Mouse (Mus musculus): ENCODE results near the gene Hsp90aa1. TPM values are rescaled to one million over a fixed set of nuclear protein-coding genes. Genes with fewer than 3 reads are reported as not detected.
A peak's percentile ranks its signal among the peaks of the same experiment; 100 is the strongest.
"Not testable (repeated sequence)": the region's sequence is repeated elsewhere in the genome, so short reads cannot be mapped to it uniquely, and the experiment has no call there.

Hsp90aa1 gene
- total RNA-seq, 2 experiments from 2014 or later = 254 to 257 TPM

DNA sequence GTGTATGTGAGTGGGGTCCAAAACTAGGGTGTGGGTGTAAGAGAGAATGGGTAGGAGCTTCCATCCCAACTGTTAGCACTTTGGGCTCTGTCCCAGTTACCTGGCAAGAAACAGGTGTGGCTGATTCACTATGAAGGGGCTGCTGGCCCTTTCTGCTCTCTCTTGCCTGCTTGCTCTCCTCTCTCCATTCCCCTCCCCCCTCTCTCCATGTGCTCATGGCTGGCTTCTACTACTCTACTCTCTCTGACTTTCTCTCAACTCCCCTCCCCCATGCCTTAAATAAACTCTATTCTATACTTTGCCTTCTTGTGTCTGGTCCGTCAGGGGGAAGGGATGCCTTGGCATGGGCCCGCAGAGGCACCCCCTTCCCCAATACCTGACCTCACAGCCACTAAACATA lies 1.8 kb downstream of the Hsp90aa1 start:
- no peak for ATAC-seq (replicated peaks; ENCODE audit: low FRiP score, poor library complexity, severe bottlenecking)

DNA sequence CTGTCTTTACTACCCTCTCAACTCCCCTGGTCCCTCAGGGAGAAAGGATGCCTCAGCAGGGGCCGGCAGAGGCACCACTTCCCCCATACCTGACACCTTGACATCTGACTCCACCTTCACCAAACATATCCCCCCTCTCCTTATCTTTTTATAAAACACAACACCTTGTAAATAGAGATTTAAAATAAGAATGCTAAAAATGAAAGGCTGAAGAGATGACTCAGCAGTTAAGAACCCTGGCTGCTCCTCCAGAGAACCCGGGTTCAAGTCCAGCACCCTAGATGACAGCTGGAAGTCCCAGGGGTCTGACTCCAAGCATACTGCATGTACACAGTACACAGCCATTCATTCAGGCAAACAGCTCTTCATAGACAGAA lies 3.4 kb downstream of the Hsp90aa1 start:
- ATAC-seq (replicated peaks; ENCODE audit: low FRiP score, poor library complexity, severe bottlenecking) = no peak

DNA sequence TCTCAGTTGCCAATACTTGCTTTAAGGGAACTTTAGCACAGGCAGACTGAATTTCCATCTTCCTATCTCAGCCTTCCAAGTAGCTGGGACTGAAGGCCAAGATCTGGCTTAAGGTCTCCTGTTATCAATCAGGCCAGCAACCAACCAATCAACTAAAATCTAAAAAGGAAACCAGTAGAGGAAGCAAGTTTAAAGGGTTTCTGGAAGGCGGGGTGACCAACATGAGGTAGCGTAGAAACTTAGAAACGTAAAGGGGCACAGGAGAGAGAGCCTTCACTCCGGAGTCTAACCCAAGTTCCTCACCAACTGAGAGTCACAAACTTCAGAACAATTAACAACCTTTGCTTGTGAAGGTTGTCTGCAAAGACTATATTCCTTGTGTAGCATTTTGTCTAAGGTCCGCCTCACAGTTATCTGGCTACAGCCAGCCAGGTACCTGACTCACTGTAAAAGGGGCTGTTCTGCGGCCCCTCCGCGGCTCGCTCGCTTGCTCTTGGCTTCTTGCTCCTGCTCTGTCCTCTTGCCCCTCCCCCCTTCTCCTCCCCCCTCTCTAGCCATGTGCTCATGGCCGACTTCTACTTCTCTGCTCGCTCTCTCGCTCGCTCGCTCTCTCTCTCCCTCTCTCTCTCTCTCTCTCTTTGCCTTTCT lies 3.9 kb downstream of the Hsp90aa1 start:
- ATAC-seq (replicated peaks; ENCODE audit: low FRiP score, poor library complexity, severe bottlenecking) = no peak

DNA sequence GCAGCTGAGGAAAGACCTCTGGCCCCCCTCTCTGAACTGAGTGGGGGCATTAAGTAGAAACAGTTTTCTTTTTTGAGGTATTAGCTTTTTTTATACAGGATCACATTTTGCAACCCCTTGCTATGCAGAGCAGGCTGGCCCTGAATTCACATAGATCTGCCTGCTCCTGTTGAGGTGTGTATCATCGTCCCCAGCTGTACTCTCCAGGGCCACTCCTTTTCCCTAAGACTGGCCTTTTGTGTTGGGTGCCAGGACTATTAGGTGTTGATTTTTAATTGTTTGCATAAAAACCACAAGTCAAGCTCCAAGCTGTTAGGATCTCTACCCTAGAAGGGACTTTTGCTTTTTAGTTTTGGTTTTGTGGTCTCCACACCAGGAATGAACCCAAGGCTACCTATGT lies 4.4 kb downstream of the Hsp90aa1 start:
- ATAC-seq (replicated peaks; ENCODE audit: low FRiP score, poor library complexity, severe bottlenecking) = no peak

DNA sequence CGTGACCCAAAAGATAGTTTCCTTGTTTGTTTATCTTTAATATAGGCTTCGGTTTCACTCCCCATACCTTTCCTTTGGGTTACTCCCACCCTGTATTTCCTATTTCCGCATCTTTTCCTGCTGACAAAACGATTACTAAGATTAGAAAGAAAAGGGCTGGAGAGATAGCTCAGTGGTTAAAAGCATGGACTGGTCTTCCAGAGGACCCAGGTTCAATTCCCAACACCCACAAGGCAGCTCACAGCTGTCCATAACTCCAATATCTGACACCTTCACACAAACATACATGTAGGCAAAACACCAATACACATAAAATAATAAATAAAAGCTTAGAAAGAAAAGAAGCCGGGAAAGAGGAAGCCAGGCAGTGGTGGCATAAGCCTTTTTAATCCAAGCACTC lies 5.1 kb downstream of the Hsp90aa1 start:
- no peak for ATAC-seq (replicated peaks; ENCODE audit: low FRiP score, poor library complexity, severe bottlenecking)

DNA sequence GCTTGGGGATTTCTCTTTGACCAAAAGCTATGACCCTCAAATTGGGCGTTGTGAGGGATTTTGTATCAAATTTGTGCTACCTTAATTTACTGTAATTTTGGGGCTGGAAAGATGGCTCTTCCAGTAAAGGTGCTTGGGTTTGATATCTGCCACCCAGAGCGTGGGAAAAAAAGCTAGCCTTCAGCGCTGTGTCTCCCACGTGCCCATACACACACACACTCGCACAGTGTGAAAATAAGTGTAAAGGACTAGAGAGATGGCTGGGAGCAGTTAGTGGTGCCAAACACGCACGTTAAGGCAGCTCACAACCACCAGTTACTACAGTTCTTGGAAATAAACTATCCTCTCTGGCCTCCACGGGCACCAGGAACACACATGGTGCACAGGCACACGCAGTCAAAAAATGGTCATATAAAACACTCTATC lies 5.5 kb downstream of the Hsp90aa1 start:
- no peak for ATAC-seq (replicated peaks; ENCODE audit: low FRiP score, poor library complexity, severe bottlenecking)

DNA sequence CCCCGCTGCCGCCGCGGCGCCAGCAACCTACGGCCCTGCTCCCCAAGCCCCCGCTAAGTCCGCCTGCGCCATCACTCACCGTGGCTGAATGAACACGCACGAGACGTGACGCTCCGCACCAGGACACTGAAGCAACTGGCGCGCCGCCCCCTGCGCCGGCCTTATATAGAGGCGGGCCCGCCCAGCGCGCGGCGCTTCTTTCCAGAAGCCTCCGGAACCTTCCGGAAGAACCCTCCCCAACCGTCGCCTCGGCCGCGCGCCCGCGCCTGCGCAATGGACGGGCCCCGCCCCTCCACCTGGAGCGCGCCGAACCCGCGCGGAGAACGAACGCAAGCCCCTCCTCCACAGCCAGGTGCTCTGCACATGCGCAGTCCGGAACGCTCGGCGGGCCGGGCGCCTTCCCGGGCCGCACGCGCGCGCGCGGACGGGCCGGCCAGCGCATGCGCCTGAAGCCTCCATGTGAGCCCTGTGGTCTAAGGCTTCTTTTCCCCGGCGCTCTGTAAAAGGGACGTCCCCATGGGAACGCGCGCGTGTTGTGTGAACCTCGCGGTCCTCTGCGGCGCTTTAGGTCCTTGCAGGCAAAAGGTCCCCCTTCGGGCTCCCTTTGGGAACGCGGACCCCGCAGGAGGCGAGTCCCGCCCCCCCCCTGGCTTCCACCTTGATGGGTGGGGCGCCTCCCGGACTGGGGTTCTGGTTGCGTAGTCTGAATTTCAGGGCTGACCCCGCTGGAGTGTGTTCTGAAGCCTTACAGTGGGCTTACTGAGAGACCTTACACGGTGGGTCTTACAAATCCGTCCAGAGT lies 6.2 kb downstream of the Hsp90aa1 start:
- ATAC-seq (replicated peaks; ENCODE audit: low FRiP score, poor library complexity, severe bottlenecking) = peak; percentile 80

DNA sequence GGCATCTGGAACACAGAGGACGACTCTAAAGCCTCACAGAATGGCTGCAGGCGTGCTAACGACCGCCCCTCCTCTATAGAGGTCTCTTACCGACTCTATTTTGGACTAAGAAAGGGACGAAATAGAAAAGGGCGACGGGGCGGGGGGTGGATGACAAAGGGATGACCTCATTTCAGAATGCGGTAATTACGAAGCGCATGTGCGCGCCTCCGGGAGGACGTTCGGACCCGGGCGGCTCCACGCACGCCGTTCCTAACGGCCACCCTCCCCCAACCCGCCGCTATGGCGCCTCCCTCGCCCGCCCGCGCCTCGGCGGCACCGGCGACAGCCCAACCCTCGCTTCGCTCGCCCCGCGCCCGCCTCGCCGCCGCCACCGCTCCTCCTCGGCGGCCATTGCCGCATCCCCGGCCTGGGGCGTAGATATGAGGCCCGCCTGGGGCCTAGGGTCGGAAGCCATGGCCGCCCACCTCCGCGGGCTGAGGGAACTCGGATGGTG lies 6.8 kb downstream of the Hsp90aa1 start:
- ATAC-seq (replicated peaks; ENCODE audit: low FRiP score, poor library complexity, severe bottlenecking) = 0 out of 2 replicates have a peak, but pooled peaks have one; percentile 22

DNA sequence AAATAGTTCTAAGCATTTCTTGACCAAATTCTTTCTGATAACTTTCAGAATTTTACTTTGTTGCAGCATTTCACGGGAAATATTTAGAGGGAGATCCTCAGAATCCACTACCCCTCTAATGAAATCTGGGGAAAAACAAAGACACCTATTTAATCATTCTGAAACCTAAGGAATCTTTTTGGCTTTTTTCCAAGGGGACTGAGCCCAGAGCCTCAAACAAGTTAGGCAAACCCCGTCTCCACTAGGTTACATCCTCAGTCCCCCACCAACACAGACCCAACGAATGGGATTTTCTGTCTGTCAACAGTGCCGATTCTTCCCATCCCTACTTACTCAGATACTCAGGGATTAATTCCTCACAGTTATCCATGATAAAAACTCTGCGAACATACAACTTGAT lies 9.2 kb downstream of the Hsp90aa1 start:
- ATAC-seq (replicated peaks; ENCODE audit: low FRiP score, poor library complexity, severe bottlenecking) = not testable (repeated sequence)

DNA sequence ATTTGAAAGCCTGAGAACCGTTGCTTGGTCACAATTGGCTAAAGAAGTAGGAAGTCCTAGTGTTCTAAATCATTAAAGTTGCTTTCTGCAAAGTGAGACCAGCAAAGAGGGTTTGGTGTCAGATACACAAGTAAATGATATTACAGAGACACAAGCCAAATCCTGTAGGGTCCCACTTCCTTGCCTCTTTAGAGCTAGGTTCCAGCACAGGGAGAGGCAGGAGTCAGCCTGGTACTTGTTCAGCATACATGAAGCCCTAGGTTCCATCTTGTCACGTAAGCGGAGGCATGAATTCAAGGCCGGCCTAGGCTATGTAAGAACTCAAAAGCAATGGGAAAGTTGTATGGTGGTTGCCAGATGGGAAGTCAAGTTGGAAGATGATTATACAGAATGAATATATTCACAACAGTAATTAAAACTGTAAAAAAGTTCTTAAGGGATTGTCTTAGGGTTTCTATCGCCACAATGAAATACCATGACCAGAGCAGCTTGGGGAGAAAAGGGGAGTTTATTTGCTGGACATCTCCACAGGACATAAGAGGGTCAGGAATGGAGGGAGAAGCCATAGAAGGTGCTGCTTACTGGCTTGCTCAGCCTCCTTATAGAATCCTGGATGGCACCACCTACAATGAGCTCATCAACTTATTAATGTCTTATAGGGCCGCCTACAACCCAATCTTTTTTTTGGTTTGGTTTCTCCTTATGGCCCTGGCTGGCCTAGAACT lies 12.4 kb downstream of the Hsp90aa1 start:
- no peak for ATAC-seq (replicated peaks; ENCODE audit: low FRiP score, poor library complexity, severe bottlenecking)

DNA sequence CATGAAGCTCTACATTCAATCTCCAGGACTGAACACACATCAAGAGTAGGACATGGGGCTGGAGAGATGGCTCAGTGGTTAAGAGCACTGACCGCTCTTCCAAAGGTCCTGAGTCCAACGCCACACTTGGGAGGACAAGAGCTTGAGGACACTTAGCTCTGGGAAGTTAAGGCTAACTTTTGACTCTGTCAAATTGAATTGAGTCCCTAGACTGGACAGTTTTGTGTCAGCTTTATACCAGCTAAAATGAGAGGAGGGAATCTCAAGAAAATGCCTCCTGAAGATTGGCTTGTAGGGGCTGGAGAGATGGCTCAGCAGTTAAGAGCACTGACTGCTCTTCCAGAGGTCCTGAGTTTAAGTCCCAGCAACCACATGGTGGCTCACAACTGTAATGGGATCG lies 13.6 kb downstream of the Hsp90aa1 start:
- not testable (repeated sequence) for ATAC-seq (replicated peaks; ENCODE audit: low FRiP score, poor library complexity, severe bottlenecking)

DNA sequence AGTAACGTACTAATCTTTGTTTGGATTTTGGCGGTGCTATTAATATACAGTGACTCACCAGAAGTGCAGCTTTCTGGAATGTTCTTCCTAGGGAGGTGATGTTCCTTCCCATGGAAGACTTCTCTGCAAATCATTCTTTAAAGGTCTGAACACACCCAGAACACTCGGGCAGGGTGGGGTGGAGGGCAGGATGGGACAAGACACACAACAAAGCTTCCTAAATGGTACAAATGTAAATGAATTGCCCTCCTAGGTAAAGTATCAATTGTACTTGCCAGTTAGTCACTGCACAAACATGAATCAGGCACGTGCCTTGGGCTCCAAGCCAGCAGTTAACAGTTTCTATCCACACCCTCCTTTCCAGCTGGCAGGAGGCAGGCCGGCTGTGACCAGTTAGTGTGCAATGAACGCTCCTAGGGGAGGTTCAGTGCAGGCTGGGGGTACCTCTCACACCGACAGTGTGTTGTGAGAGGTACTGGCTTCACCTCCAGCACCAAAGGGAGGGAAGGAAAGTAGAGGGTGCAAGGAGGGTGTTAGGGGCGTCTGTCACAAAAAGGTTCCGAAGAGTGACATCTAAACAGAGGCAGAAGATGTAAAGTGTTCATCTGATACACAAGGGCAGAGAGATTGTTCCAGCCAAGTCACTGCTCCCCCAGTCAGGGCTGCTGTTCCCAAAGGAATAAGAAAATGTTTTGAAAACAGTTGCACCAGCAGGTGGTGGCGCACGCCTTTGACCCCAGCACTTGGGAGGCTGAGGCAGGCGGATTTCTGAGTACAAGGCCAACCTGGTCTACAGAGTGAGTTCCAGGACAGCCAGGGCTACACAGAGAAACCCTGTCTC lies 14.4 kb downstream of the Hsp90aa1 start:
- ATAC-seq (replicated peaks; ENCODE audit: low FRiP score, poor library complexity, severe bottlenecking) = no peak

DNA sequence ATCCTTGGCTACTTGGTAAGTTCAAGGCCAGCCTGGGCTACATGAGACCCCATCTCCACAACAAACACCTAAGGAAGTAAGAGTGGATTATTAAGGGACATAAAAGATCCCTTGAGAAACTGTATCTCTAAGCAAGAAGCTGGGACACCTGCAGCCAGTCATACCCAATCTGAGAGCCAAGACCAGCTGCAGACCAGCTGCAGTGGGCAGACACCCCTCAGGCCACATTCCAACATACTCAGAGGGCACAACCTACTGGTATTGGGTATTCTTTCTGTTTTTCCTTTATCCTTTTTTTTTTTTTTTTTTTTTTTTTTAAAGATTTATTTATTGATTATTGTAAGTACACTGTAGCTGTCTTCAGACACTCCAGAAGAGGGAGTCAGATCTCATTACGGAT lies 18.9 kb downstream of the Hsp90aa1 start:
- ATAC-seq (replicated peaks; ENCODE audit: low FRiP score, poor library complexity, severe bottlenecking) = no peak

DNA sequence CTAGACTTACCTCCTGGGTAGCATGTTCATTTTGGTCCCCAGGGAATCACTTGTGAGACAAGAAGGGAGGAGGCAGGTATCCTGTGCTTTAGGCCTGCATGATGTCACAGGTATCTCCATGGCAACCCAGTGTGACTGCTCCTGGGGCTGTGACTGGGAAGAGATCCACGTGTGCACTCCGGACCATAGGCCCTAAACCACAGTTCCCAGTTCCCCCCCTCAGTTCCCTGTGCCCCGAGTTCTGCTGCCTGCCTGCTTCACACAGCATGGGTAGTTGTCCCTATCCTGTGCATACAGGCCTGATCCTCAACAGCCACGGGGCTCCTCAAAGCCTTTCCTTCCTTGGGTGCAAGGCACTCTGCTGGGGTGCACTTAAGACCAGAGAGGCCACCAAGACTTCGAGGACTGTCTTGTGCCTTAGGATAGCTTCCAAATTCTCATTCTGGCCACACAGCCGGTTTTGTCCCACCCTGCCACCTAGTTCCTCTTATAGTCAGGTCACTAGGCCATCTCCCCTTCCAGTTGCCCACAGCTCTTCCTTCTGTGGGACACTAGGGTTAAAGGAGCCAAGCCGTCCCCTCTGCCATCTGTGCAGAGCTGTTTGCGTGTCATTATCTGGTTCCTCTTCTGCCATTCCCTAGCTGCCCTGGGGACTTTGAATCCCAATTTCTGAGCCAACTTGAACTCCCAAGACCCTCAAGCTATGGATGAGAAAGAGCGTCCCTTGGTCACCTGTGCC lies 19.8 kb downstream of the Hsp90aa1 start, which contains the start of gene 1700001K19Rik:
Gene 1700001K19Rik, minus strand, starts transcription at position 59 of the 739 bp plus-strand sequence.
- no peak for ATAC-seq (replicated peaks; ENCODE audit: low FRiP score, poor library complexity, severe bottlenecking)

DNA sequence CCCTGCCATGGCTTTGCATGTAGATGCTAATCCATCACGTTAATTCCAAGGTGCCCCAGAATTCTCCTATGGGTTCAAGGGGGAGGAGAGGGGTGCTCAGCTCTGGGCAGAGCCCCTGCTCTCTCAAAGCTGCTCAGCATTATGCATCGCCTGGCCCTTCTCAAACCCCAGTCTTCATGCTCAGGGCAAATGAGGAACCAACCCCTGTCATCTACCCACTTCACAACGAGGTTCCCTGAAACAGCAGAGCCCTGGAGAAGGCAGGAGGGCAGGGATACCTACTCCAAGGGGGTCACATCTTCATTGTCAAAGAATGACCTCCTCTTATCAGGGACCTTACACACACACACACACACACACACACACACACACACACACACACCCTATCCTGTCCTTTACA lies 20.6 kb downstream of the Hsp90aa1 start:
- ATAC-seq (replicated peaks; ENCODE audit: low FRiP score, poor library complexity, severe bottlenecking) = no peak

DNA sequence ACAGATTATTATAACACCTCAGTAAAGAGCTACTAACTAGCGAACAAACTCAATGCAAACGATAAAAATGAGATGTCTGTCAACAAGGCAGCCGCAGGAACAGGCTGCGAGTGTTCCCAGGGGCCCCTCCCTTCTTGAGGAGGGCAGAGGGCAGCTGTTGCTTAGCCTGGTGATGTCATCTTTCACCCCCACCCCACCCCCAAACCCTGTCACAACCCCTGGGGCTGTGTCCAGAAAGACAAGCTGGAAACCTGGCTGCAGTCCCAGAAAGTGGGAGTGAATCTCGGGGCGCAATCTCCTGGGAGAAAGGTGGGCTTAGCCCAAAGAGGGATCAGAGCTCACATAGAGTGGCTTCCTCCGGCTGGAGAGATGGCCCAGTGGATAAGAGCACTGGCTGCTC lies 21.3 kb downstream of the Hsp90aa1 start:
- no peak for ATAC-seq (replicated peaks; ENCODE audit: low FRiP score, poor library complexity, severe bottlenecking)

DNA sequence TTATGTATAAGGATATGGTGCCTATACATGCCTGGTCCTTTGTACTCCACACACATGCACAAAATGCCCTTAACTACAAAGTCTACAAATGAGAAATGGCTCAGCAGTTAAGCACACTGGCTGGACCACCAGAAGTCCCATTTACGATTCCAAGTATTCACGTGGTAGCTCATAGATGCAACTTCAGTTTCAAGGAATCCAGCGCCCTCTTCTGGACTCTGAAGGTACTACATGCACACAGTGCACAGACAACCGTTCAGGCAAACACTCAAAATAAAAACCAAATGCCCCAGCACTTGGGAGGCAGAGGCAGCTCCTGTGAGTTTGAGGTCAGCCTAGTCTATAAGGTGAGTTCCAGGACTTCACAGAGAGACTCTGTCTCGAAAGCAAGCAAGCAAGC lies 28.3 kb downstream of the Hsp90aa1 start:
- peak; percentile 66 for ATAC-seq (replicated peaks; ENCODE audit: low FRiP score, poor library complexity, severe bottlenecking)

DNA sequence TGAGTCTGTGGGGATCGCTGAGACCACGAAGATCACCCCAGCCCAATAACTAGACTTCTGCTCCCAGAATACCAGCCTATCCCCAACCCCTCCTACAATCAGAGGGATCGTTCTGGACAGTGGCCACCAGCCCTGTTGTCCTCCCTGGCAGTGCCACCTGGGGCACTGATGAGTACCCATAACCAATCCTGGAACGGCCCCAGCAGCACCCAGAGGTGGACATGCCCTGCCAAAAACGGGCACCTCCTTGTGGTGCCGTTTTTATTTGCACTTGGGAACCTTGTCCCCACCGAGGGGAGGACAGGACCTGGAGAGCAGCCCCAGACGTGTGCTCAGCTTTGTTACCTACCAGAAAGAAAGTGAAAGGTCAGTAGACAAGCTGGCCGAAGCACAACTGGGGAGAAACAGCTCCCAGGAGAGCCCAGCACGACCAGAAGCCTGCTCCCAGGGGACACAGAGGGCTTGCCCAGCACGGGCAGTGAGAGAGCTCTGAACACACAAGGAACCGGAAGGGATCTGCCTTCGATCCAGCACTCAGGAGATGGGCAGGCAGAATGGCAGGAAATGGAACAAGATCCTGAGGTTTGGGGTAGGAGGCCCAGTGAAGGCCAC lies 35.0 kb downstream of the Hsp90aa1 start:
- no peak for ATAC-seq (replicated peaks; ENCODE audit: low FRiP score, poor library complexity, severe bottlenecking)

DNA sequence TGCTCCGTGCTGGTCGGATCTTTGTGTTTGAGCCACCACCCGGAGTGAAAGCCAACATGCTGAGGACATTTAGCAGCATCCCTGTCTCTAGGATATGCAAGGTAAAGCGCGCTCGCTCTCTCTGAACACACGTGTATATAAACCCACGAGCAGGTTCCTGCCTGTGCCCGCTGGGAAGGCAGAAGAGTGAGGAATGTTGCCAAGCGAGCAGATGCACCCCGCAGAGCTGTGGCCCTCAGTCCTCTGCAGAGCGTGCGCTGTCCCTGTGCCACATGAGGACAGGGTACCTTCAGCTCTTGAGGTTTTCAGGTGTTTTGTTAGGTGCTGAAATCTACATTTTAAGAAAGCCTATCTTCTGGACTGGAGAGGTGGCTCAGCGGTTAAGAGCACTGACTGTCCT lies 40.8 kb downstream of the Hsp90aa1 start:
- ATAC-seq (replicated peaks; ENCODE audit: low FRiP score, poor library complexity, severe bottlenecking) = no peak
